Mouse (Mus musculus): ENCODE data around the gene Lmntd1. TPM values are rescaled to one million over a fixed set of nuclear protein-coding genes. Genes with fewer than 3 reads are reported as not detected.
A peak's percentile ranks its signal among the peaks of the same experiment; 100 is the strongest.

Gene Lmntd1
- polyA plus RNA-seq, 1 experiment: not detected

GRCm38 (mm10) chr6:145638248-145638647 lies 24.1 kb upstream of the Lmntd1 start:
- Histone ChIP-seq H3K36me3 (replicated peaks; ENCODE audit: low read length) (no peaks in the 10 kb centered on the region), H3K4me3 (replicated peaks) (no peak overlapping the region), H3K27me3 (replicated peaks) (no peaks in the 10 kb centered on the region), H3K4me1 (no peaks in the 10 kb centered on the region), H3K9me3 (peaks cover 35% of the 10 kb centered on the region)
- no peak for TF ChIP-seq GATA1 (IDR thresholded peaks at IDR 0.05; ENCODE audit: borderline replicate concordance, low read length)
- no peak for TF ChIP-seq FLI1 (IDR thresholded peaks at IDR 0.05; ENCODE audit: low read length)

GRCm38 (mm10) chr6:145636682-145637081 lies 22.6 kb upstream of the Lmntd1 start:
- peaks cover 44% of the 10 kb centered on the region for H3K9me3 ChIP-seq
- no peaks in the 10 kb centered on the region for H3K36me3 ChIP-seq (replicated peaks; ENCODE audit: low read length)
- TF ChIP-seq GATA1 (IDR thresholded peaks at IDR 0.05; ENCODE audit: borderline replicate concordance, low read length) (no peak), FLI1 (IDR thresholded peaks at IDR 0.05; ENCODE audit: low read length) (no peak)
- H3K4me3 ChIP-seq (replicated peaks): peak overlapping the region; percentile 54
- H3K4me1 ChIP-seq: no peaks in the 10 kb centered on the region
- H3K27me3 ChIP-seq (replicated peaks): no peaks in the 10 kb centered on the region

- Histone ChIP-seq H3K4me1 (no peaks in the 10 kb centered on the region), H3K36me3 (replicated peaks; ENCODE audit: low read length) (no peaks in the 10 kb centered on the region), H3K4me3 (replicated peaks) (no peak overlapping the region), H3K9me3 (peaks cover 31% of the 10 kb centered on the region), H3K27me3 (replicated peaks) (no peaks in the 10 kb centered on the region)
- TF ChIP-seq FLI1 (IDR thresholded peaks at IDR 0.05; ENCODE audit: low read length): no peak
- TF ChIP-seq GATA1 (IDR thresholded peaks at IDR 0.05; ENCODE audit: borderline replicate concordance, low read length): no peak
These were observed 20.3 kb upstream of the Lmntd1 start for GRCm38 (mm10) chr6:145634454-145634853.

GRCm38 (mm10) chr6:145630269-145630668 lies 16.1 kb upstream of the Lmntd1 start:
- Histone ChIP-seq H3K9me3 (peaks cover 19% of the 10 kb centered on the region), H3K36me3 (replicated peaks; ENCODE audit: low read length) (no peaks in the 10 kb centered on the region), H3K4me3 (replicated peaks) (no peak overlapping the region), H3K4me1 (no peaks in the 10 kb centered on the region), H3K27me3 (replicated peaks) (no peaks in the 10 kb centered on the region)
- TF ChIP-seq GATA1 (IDR thresholded peaks at IDR 0.05; ENCODE audit: borderline replicate concordance, low read length) (no peak), FLI1 (IDR thresholded peaks at IDR 0.05; ENCODE audit: low read length) (no peak)

GRCm38 (mm10) chr6:145623141-145623540 lies 9.0 kb upstream of the Lmntd1 start:
- H3K9me3 ChIP-seq: peaks cover 6% of the 10 kb centered on the region; the same call in 1 of the 2 replicates
- TF ChIP-seq GATA1 (IDR thresholded peaks at IDR 0.05; ENCODE audit: borderline replicate concordance, low read length): no peak
- TF ChIP-seq FLI1 (IDR thresholded peaks at IDR 0.05; ENCODE audit: low read length): no peak
- no peaks in the 10 kb centered on the region for H3K4me1 ChIP-seq
- no peaks in the 10 kb centered on the region for H3K27me3 ChIP-seq (replicated peaks)
- no peak overlapping the region for H3K4me3 ChIP-seq (replicated peaks)
- H3K36me3 ChIP-seq (replicated peaks; ENCODE audit: low read length): no peaks in the 10 kb centered on the region

GRCm38 (mm10) chr6:145616402-145617229 lies 2.5 kb upstream of the Lmntd1 start:
- Histone ChIP-seq H3K9me3 (peaks cover 13% of the 10 kb centered on the region), H3K4me3 (replicated peaks) (peak overlapping the region; percentile 76), H3K36me3 (replicated peaks; ENCODE audit: low read length) (no peaks in the 10 kb centered on the region), H3K27me3 (replicated peaks) (peaks cover 2% of the 10 kb centered on the region), H3K4me1 (peaks cover 12% of the 10 kb centered on the region)
- no peak for TF ChIP-seq FLI1 (IDR thresholded peaks at IDR 0.05; ENCODE audit: low read length)
- no peak for TF ChIP-seq GATA1 (IDR thresholded peaks at IDR 0.05; ENCODE audit: borderline replicate concordance, low read length)

- peaks cover 2% of the 10 kb centered on the region for H3K27me3 ChIP-seq (replicated peaks)
- H3K9me3 ChIP-seq: peaks cover 13% of the 10 kb centered on the region
- peak within 1 kb of the TSS; percentile 76 for H3K4me3 ChIP-seq (replicated peaks)
- TF ChIP-seq FLI1 (IDR thresholded peaks at IDR 0.05; ENCODE audit: low read length) (no peak), GATA1 (IDR thresholded peaks at IDR 0.05; ENCODE audit: borderline replicate concordance, low read length) (no peak)
- H3K36me3 ChIP-seq (replicated peaks; ENCODE audit: low read length): no peaks in the 10 kb centered on the region
- H3K4me1 ChIP-seq: peaks cover 12% of the 10 kb centered on the region
These were observed 1.6 kb upstream of the Lmntd1 start, which contains the start of gene Tuba3b for GRCm38 (mm10) chr6:145615666-145616210. Gene Tuba3b, plus strand, starts transcription at chr6:145615757.

- TF ChIP-seq FLI1 (IDR thresholded peaks at IDR 0.05; ENCODE audit: low read length) (no peak), GATA1 (IDR thresholded peaks at IDR 0.05; ENCODE audit: borderline replicate concordance, low read length) (no peak)
- H3K4me3 ChIP-seq (replicated peaks): no peak overlapping the region
- H3K4me1 ChIP-seq: peaks cover 12% of the 10 kb centered on the region
- H3K27me3 ChIP-seq (replicated peaks): peaks cover 4% of the 10 kb centered on the region
- H3K36me3 ChIP-seq (replicated peaks; ENCODE audit: low read length): no peaks in the 10 kb centered on the region
- H3K9me3 ChIP-seq: peaks cover 10% of the 10 kb centered on the region
These were observed 1.5 kb downstream of the Lmntd1 start for GRCm38 (mm10) chr6:145612611-145613010.

- peaks cover 10% of the 10 kb centered on the region for H3K9me3 ChIP-seq
- peaks cover 4% of the 10 kb centered on the region for H3K27me3 ChIP-seq (replicated peaks)
- H3K36me3 ChIP-seq (replicated peaks; ENCODE audit: low read length): no peaks in the 10 kb centered on the region
- TF ChIP-seq FLI1 (IDR thresholded peaks at IDR 0.05; ENCODE audit: low read length) (no peak), GATA1 (IDR thresholded peaks at IDR 0.05; ENCODE audit: borderline replicate concordance, low read length) (no peak)
- H3K4me3 ChIP-seq (replicated peaks): no peak overlapping the region
- peaks cover 3% of the 10 kb centered on the region; the same call in 1 of the 2 replicates for H3K4me1 ChIP-seq
These were observed 3.2 kb downstream of the Lmntd1 start for GRCm38 (mm10) chr6:145610901-145611300.

- Histone ChIP-seq H3K9me3 (peaks cover 4% of the 10 kb centered on the region; the same call in 1 of the 2 replicates), H3K4me3 (replicated peaks) (no peak overlapping the region), H3K27me3 (replicated peaks) (peaks cover 2% of the 10 kb centered on the region), H3K4me1 (peaks cover 3% of the 10 kb centered on the region), H3K36me3 (replicated peaks; ENCODE audit: low read length) (no peaks in the 10 kb centered on the region)
- TF ChIP-seq GATA1 (IDR thresholded peaks at IDR 0.05; ENCODE audit: borderline replicate concordance, low read length): no peak
- TF ChIP-seq FLI1 (IDR thresholded peaks at IDR 0.05; ENCODE audit: low read length): no peak
These were observed 5.4 kb downstream of the Lmntd1 start for GRCm38 (mm10) chr6:145608693-145609092.
